Mouse (Mus musculus): Measurements from ENCODE around the gene BC067074. TPM values are rescaled to one million over a fixed set of nuclear protein-coding genes. Genes with fewer than 3 reads are reported as not detected.

BC067074 gene
- polyA plus RNA-seq, 1 experiment = 0.27 TPM

DNA sequence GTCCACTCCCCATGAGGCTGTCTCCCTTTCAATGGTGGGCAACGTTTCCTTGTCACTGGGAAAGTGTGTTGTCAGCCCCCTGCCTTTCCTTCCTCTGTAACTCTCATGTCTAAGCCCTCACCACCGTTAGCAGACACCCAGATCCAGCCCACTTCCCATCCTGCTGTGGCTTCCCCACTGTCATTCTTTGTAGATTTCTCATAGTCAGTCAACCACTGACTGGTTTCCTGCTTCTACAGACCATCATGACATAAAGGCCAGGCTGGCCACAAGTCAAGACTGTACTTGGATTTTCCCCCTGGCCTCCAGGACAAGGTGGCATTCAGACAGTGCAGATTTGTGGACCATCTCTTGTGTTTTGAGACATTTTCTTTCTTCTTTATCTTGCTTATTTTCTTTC lies 47.7 kb downstream of the BC067074 start:
- Histone ChIP-seq H3K27me3 (ENCODE audit: control insufficient read depth, insufficient read depth, low read length) (no peaks in the 10 kb centered on the region), H3K4me1 (ENCODE audit: control insufficient read depth, insufficient read depth, low read length) (no peaks in the 10 kb centered on the region), H3K4me3 (ENCODE audit: control insufficient read depth, low read depth, low read length) (no peak overlapping the region), H3K27ac (ENCODE audit: control insufficient read depth, insufficient read depth, low read depth, low read length) (no peak overlapping the region), H3K36me3 (ENCODE audit: control insufficient read depth, insufficient read depth, low read length) (no peaks in the 10 kb centered on the region)
- TF ChIP-seq POLR2A (IDR thresholded peaks at IDR 0.05; ENCODE audit: control insufficient read depth, low read depth, low read length) = no peak
- TF ChIP-seq CTCF (IDR thresholded peaks at IDR 0.05; ENCODE audit: control insufficient read depth, insufficient read depth, insufficient replicate concordance, low read depth, low read length) = no peak

DNA sequence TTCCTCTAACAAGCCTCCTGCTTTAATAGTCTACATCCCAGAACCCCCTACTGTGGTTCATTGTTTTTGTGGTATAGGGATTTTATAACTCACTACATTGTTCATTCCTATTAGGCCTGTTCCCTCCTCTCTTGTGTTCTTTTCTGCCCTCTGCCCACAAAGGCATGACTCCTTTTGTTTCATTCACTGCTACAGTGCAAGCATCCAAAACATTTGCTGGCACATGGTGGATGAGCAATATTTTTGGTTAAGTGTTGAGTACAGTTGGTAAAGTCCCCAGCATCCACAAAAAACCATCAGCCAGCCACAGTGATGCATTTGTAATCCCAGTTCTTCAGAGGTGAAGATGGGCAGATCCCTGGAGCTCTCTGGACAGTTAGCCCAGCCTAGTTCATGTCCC lies 48.2 kb downstream of the BC067074 start:
- no peak overlapping the region for H3K27ac ChIP-seq (ENCODE audit: control insufficient read depth, insufficient read depth, low read depth, low read length)
- no peak for TF ChIP-seq POLR2A (IDR thresholded peaks at IDR 0.05; ENCODE audit: control insufficient read depth, low read depth, low read length)
- no peak for TF ChIP-seq CTCF (IDR thresholded peaks at IDR 0.05; ENCODE audit: control insufficient read depth, insufficient read depth, insufficient replicate concordance, low read depth, low read length)
- H3K36me3 ChIP-seq (ENCODE audit: control insufficient read depth, insufficient read depth, low read length) = no peaks in the 10 kb centered on the region
- H3K4me1 ChIP-seq (ENCODE audit: control insufficient read depth, insufficient read depth, low read length) = no peaks in the 10 kb centered on the region
- H3K4me3 ChIP-seq (ENCODE audit: control insufficient read depth, low read depth, low read length) = no peak overlapping the region
- H3K27me3 ChIP-seq (ENCODE audit: control insufficient read depth, insufficient read depth, low read length) = no peaks in the 10 kb centered on the region

DNA sequence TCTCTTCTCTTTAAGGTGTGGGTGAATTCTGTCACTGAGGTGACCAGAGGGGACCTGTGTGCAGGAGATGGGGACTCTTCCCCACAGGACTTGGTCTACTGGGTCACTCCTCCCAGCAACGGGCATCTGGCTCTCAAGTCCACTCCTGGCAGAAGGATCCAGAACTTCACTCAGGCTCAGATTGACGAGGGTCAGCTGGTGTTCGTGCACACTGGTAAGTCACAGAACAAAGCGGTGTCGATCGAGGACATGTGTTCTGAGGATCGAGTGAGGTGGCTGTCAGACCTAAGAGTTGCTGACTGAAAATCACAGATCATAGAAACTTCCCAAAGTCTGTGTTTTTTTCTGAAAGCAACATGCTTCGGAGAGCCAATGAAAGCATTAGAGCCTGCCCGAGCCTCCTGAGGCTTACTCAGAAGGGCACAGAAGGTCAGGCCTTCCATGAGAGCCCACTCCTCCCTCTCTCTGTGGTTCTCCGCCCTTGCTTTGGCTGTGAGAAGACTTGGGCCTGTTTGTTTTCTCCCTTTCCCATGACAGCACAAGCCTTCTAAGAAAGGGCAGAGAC lies 49.5 kb downstream of the BC067074 start:
- H3K4me1 ChIP-seq (ENCODE audit: control insufficient read depth, insufficient read depth, low read length) = no peaks in the 10 kb centered on the region
- no peak overlapping the region for H3K4me3 ChIP-seq (ENCODE audit: control insufficient read depth, low read depth, low read length)
- no peaks in the 10 kb centered on the region for H3K36me3 ChIP-seq (ENCODE audit: control insufficient read depth, insufficient read depth, low read length)
- no peak overlapping the region for H3K27ac ChIP-seq (ENCODE audit: control insufficient read depth, insufficient read depth, low read depth, low read length)
- no peaks in the 10 kb centered on the region for H3K27me3 ChIP-seq (ENCODE audit: control insufficient read depth, insufficient read depth, low read length)
- TF ChIP-seq CTCF (IDR thresholded peaks at IDR 0.05; ENCODE audit: control insufficient read depth, insufficient read depth, insufficient replicate concordance, low read depth, low read length) (no peak), POLR2A (IDR thresholded peaks at IDR 0.05; ENCODE audit: control insufficient read depth, low read depth, low read length) (no peak)

DNA sequence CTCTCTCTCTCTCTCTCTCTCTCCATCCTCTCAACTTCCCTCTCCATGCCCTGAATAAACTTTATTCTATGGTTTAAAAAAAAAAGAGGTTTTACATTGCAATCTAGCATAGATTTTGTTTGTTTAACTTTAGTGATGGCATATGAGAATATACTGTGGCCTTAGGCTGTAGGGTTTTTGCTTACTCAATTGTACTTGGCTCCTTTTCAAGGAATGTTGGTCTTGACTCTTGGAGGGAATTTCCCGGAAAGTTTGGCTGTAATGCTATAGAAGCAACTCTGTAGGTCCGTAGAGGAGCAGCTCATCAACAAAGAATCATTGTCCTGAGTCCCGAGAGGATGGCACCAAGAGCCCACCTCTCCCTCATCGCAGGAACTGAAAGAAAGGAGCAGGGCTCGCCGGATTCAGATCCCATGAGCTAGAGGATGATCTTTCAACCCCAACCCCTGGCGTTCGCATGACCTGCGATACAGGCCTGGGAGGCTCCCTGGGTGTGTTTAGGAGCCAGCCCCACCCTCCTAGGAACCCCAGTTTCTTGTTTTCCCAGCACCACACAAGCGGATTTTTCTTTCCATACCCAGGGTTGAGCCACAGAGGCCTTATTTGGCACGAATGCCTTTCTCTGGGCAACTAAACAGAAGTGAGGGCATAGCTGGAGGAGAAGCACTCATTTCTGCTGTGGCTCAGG lies 57.9 kb downstream of the BC067074 start:
- Histone ChIP-seq H3K27me3 (ENCODE audit: control insufficient read depth, insufficient read depth, low read length) (no peaks in the 10 kb centered on the region), H3K27ac (ENCODE audit: control insufficient read depth, insufficient read depth, low read depth, low read length) (no peak overlapping the region), H3K4me1 (ENCODE audit: control insufficient read depth, insufficient read depth, low read length) (no peaks in the 10 kb centered on the region), H3K36me3 (ENCODE audit: control insufficient read depth, insufficient read depth, low read length) (no peaks in the 10 kb centered on the region), H3K4me3 (ENCODE audit: control insufficient read depth, low read depth, low read length) (no peak overlapping the region)
- TF ChIP-seq POLR2A (IDR thresholded peaks at IDR 0.05; ENCODE audit: control insufficient read depth, low read depth, low read length) (no peak), CTCF (IDR thresholded peaks at IDR 0.05; ENCODE audit: control insufficient read depth, insufficient read depth, insufficient replicate concordance, low read depth, low read length) (no peak)

DNA sequence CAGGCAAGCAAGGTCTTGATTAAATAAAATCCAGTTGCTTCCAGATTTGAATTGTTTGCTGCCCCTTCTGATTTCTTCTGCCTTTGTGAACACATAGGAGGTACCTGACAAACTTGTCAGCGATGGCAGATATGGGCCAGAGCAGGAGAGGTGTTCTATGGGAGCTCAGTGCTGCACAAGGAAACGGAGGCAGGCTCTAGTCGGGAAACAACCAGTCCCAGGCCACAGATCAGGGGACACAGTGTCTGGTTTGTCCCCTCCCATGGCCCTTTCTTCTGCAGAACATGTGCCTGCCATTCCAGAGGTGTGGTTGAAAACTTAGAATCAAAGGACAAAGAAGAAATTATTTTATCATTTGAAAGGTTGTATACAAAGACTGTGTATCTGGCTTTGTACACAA lies 60.6 kb downstream of the BC067074 start:
- H3K4me1 ChIP-seq (ENCODE audit: control insufficient read depth, insufficient read depth, low read length) = no peaks in the 10 kb centered on the region

DNA sequence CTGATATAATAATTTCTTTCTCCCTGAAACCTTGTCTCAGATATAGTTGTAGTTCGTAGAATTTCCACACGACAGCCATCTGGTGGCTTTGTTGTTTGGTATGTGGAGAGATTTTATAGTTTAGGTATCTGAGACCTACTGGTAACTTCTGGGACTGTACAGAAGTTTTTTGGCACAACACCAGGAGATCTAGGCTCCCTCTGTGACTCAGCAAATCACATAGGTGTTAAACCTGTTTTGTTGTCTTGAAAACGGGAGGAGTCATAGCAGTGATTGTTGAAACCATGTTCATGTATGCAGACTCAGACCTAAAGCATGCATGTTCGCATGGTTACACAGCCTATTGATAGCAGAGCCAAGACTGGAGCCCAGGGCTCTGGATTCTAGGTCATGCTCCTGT lies 61.0 kb downstream of the BC067074 start:
- Histone ChIP-seq H3K4me1 (ENCODE audit: control insufficient read depth, insufficient read depth, low read length) (no peaks in the 10 kb centered on the region), H3K27ac (ENCODE audit: control insufficient read depth, insufficient read depth, low read depth, low read length) (no peak overlapping the region), H3K4me3 (ENCODE audit: control insufficient read depth, low read depth, low read length) (no peak overlapping the region), H3K36me3 (ENCODE audit: control insufficient read depth, insufficient read depth, low read length) (no peaks in the 10 kb centered on the region), H3K27me3 (ENCODE audit: control insufficient read depth, insufficient read depth, low read length) (no peaks in the 10 kb centered on the region)
- TF ChIP-seq CTCF (IDR thresholded peaks at IDR 0.05; ENCODE audit: control insufficient read depth, insufficient read depth, insufficient replicate concordance, low read depth, low read length) (no peak), POLR2A (IDR thresholded peaks at IDR 0.05; ENCODE audit: control insufficient read depth, low read depth, low read length) (no peak)

More for the DNA sequence above, 60.6 kb downstream of the BC067074 start:
- H3K27me3 ChIP-seq (ENCODE audit: control insufficient read depth, insufficient read depth, low read length) = no peaks in the 10 kb centered on the region
- no peak overlapping the region for H3K27ac ChIP-seq (ENCODE audit: control insufficient read depth, insufficient read depth, low read depth, low read length)
- no peaks in the 10 kb centered on the region for H3K36me3 ChIP-seq (ENCODE audit: control insufficient read depth, insufficient read depth, low read length)
- no peak overlapping the region for H3K4me3 ChIP-seq (ENCODE audit: control insufficient read depth, low read depth, low read length)
- TF ChIP-seq POLR2A (IDR thresholded peaks at IDR 0.05; ENCODE audit: control insufficient read depth, low read depth, low read length) (no peak), CTCF (IDR thresholded peaks at IDR 0.05; ENCODE audit: control insufficient read depth, insufficient read depth, insufficient replicate concordance, low read depth, low read length) (no peak)

DNA sequence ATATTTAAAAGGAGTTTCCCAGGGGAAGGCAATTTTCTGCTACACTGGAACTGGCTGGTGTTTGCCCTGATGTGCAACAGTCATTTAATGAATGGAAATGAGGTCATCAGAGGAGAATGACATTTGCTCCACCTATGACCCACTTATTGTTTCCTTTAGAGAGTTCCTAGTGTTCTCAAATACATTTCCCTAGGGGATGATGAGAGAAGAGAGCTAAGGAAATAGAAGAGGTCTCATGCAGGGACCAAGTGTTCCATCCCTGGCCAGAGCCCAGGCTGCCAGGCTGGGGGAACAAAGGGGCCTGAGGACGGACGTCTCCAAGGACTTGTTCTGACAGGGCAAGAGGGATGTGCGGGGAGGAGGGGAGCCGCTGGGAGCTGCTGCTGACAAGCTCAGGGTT lies 62.1 kb downstream of the BC067074 start:
- H3K36me3 ChIP-seq (ENCODE audit: control insufficient read depth, insufficient read depth, low read length) = no peaks in the 10 kb centered on the region
- no peak overlapping the region for H3K27ac ChIP-seq (ENCODE audit: control insufficient read depth, insufficient read depth, low read depth, low read length)
- H3K27me3 ChIP-seq (ENCODE audit: control insufficient read depth, insufficient read depth, low read length) = no peaks in the 10 kb centered on the region
- H3K4me3 ChIP-seq (ENCODE audit: control insufficient read depth, low read depth, low read length) = no peak overlapping the region
- no peak for TF ChIP-seq POLR2A (IDR thresholded peaks at IDR 0.05; ENCODE audit: control insufficient read depth, low read depth, low read length)
- TF ChIP-seq CTCF (IDR thresholded peaks at IDR 0.05; ENCODE audit: control insufficient read depth, insufficient read depth, insufficient replicate concordance, low read depth, low read length) = no peak
- no peaks in the 10 kb centered on the region for H3K4me1 ChIP-seq (ENCODE audit: control insufficient read depth, insufficient read depth, low read length)
